Mouse (Mus musculus) forebrain, embryonic 16.5 days (tissue): Measurements from ENCODE around the gene Gna13. TPM values are rescaled to one million over a fixed set of nuclear protein-coding genes. Genes with fewer than 3 reads are reported as not detected.

ENCODE experiments used
- polyA plus RNA-seq: library from polyadenylated mRNA; unstranded; fragments of >200 nt; fragmentation: Nextera tagmentation; extraction: Ambion mirVana; gene quantifications from 2 replicates; pipeline ENCODE4 v1.2.1, GENCODE M21; 2015

Gna13 gene
- polyA plus RNA-seq, 1 experiment from 2014 or later: 16.1 TPM

Other genes starting within 250 kb of the Gna13 start
- not detected in 2 replicates for gene E030025P04Rik, start 218.5 kb upstream of the Gna13 start, polyA plus RNA-seq
- gene Rgs9, start 64.7 kb upstream of the Gna13 start, polyA plus RNA-seq: 8.0 and 9.7 TPM in 2 replicates
- gene 9930022D16Rik, start 51.1 kb downstream of the Gna13 start, polyA plus RNA-seq: not detected in 2 replicates
- gene Amz2, start 63.1 kb downstream of the Gna13 start, polyA plus RNA-seq: 70.5 and 74.0 TPM in 2 replicates
- gene Arsg, start 110.5 kb downstream of the Gna13 start, polyA plus RNA-seq: 3.2 and 4.1 TPM in 2 replicates
- 4.1 and 5.4 TPM in 2 replicates for gene Slc16a6, start 110.8 kb downstream of the Gna13 start, polyA plus RNA-seq
- gene Wipi1, start 249.1 kb downstream of the Gna13 start, polyA plus RNA-seq: 14.0 and 14.4 TPM in 2 replicates